Mouse (Mus musculus) limb, embryonic 15.5 days (tissue): ENCODE results near the gene Tmem17. TPM values are rescaled to one million over a fixed set of nuclear protein-coding genes. Genes with fewer than 3 reads are reported as not detected.
A peak's percentile ranks its signal among the peaks of the same experiment; 100 is the strongest.

Source experiments
- ATAC-seq: fragments of 200-750 bp; cut with Nextera tagmentation; 2 replicates; pipeline ENCODE4 v1.8.0; 2017; ENCODE audit warnings: low read depth, moderate TSS enrichment; ENCODE audit not compliant: insufficient number of reproducible peaks, low FRiP score, low TSS enrichment
- H3K27ac ChIP-seq: fragments of 300-500 bp; sonication (generic); 2 replicates; pipeline ENCODE4 v1.5.1; 2015; ENCODE audit warnings: moderate library complexity, mild to moderate bottlenecking, inconsistent platforms
- H3K27me3 ChIP-seq: fragments of 300-500 bp; sonication (generic); 2 replicates; pipeline ENCODE4 v1.6.1; 2015; ENCODE audit warnings: inconsistent platforms
- H3K36me3 ChIP-seq: fragments of 300-500 bp; sonication (generic); 2 replicates; pipeline ENCODE4 v1.6.1; 2015; ENCODE audit warnings: inconsistent platforms
- H3K4me1 ChIP-seq: fragments of 300-500 bp; sonication (generic); 2 replicates; pipeline ENCODE4 v1.6.1; 2015; ENCODE audit warnings: inconsistent platforms
- H3K4me2 ChIP-seq: fragments of 300-500 bp; sonication (generic); 2 replicates; pipeline ENCODE4 v1.6.1; 2015; ENCODE audit warnings: mild to moderate bottlenecking, inconsistent platforms
- H3K4me3 ChIP-seq: fragments of 300-500 bp; sonication (generic); 2 replicates; pipeline ENCODE4 v1.5.1; 2015; ENCODE audit warnings: mild to moderate bottlenecking, inconsistent platforms
- H3K9ac ChIP-seq: fragments of 300-500 bp; sonication (generic); 2 replicates; pipeline ENCODE4 v1.6.1; 2015; ENCODE audit warnings: inconsistent platforms
- H3K9me3 ChIP-seq: fragments of 300-500 bp; sonication (generic); 2 replicates; pipeline ENCODE4 v1.6.1; 2016; ENCODE audit warnings: inconsistent platforms
- WGBS: fragments of 180-500 bp; shearing (Covaris S2); methylation state at CpG from one replicate; pipeline ENCODE4 v1.1.7; 2015; 5-methylcytosine and 5-hydroxymethylcytosine counted together
- polyA plus RNA-seq: library from polyadenylated mRNA; unstranded; fragments of >200 nt; fragmentation: Nextera tagmentation; extraction: Ambion mirVana; gene quantifications from 2 replicates; pipeline ENCODE4 v1.2.1, GENCODE M21; 2015

Gene Tmem17
- polyA plus RNA-seq, 1 experiment from 2014 or later = 13.4 TPM

GRCm38 (mm10) chr11:22515061-22515460 lies 3.2 kb downstream of the Tmem17 start:
- 91% methylated on average over 2 of the region's 2 CpGs for WGBS
- no peak overlapping the region for H3K4me3 ChIP-seq
- no peaks in the 10 kb centered on the region for H3K9me3 ChIP-seq

GRCm38 (mm10) chr11:22518445-22518844 lies 6.6 kb downstream of the Tmem17 start:
- Histone ChIP-seq H3K36me3 (peaks cover 5% of the 10 kb centered on the region; the same call in 1 of the 2 replicates), H3K4me1 (no peaks in the 10 kb centered on the region), H3K4me2 (no peak overlapping the region), H3K4me3 (no peak overlapping the region), H3K27ac (no peak overlapping the region), H3K27me3 (no peaks in the 10 kb centered on the region), H3K9ac (no peak overlapping the region), H3K9me3 (no peaks in the 10 kb centered on the region)
- WGBS = 81% methylated on average over 6 of the region's 6 CpGs
- ATAC-seq = no peak

More at GRCm38 (mm10) chr11:22515061-22515460, 3.2 kb downstream of the Tmem17 start:
- Histone ChIP-seq H3K4me2 (no peak overlapping the region), H3K27ac (no peak overlapping the region), H3K36me3 (peaks cover 2% of the 10 kb centered on the region; the same call in 1 of the 2 replicates), H3K4me1 (no peaks in the 10 kb centered on the region), H3K9ac (no peak overlapping the region), H3K27me3 (no peaks in the 10 kb centered on the region)
- no peak for ATAC-seq

- ATAC-seq = no peak
- 91% methylated on average over 4 of the region's 4 CpGs for WGBS
Observed at GRCm38 (mm10) chr11:22520251-22520650, 8.4 kb downstream of the Tmem17 start.

GRCm38 (mm10) chr11:22524606-22525005 lies 12.7 kb downstream of the Tmem17 start:
- H3K36me3 ChIP-seq = peaks cover 5% of the 10 kb centered on the region; the same call in 1 of the 2 replicates
- H3K4me3 ChIP-seq = no peak overlapping the region
- no peak for ATAC-seq
- no peak overlapping the region for H3K9ac ChIP-seq
- no peaks in the 10 kb centered on the region for H3K27me3 ChIP-seq
- no peak overlapping the region for H3K27ac ChIP-seq
- no peak overlapping the region for H3K4me2 ChIP-seq
- WGBS = 87% methylated on average over 1 of the region's 1 CpGs
- no peaks in the 10 kb centered on the region for H3K4me1 ChIP-seq
- H3K9me3 ChIP-seq = 0 out of 2 replicates have a peak, but pooled peaks cover 4% of the 10 kb centered on the region

More at GRCm38 (mm10) chr11:22520251-22520650, 8.4 kb downstream of the Tmem17 start:
- Histone ChIP-seq H3K4me2 (no peak overlapping the region), H3K4me1 (no peaks in the 10 kb centered on the region), H3K4me3 (no peak overlapping the region), H3K36me3 (peaks cover 5% of the 10 kb centered on the region; the same call in 1 of the 2 replicates), H3K9ac (no peak overlapping the region), H3K27me3 (no peaks in the 10 kb centered on the region), H3K9me3 (no peaks in the 10 kb centered on the region), H3K27ac (no peak overlapping the region)

GRCm38 (mm10) chr11:22540600-22540999 lies 28.7 kb downstream of the Tmem17 start:
- H3K4me3 ChIP-seq = no peak overlapping the region
- 22% methylated on average over 1 of the region's 1 CpGs for WGBS
- no peaks in the 10 kb centered on the region for H3K27me3 ChIP-seq
- no peak overlapping the region for H3K27ac ChIP-seq
- no peak overlapping the region for H3K9ac ChIP-seq
- ATAC-seq = no peak
- H3K9me3 ChIP-seq = no peaks in the 10 kb centered on the region
- no peaks in the 10 kb centered on the region for H3K36me3 ChIP-seq
- no peak overlapping the region for H3K4me2 ChIP-seq
- no peaks in the 10 kb centered on the region for H3K4me1 ChIP-seq

- 52% methylated on average over 1 of the region's 1 CpGs for WGBS
- Histone ChIP-seq H3K36me3 (no peaks in the 10 kb centered on the region), H3K9me3 (no peaks in the 10 kb centered on the region), H3K9ac (no peak overlapping the region), H3K4me2 (no peak overlapping the region), H3K27me3 (no peaks in the 10 kb centered on the region), H3K4me3 (no peak overlapping the region), H3K4me1 (peaks cover 29% of the 10 kb centered on the region), H3K27ac (no peak overlapping the region; the same call in 1 of the 2 replicates)
- no peak for ATAC-seq
Observed at GRCm38 (mm10) chr11:22560061-22560460, 48.2 kb downstream of the Tmem17 start.

- H3K4me2 ChIP-seq = no peak overlapping the region
- WGBS = 37% methylated on average over 6 of the region's 6 CpGs
Observed at GRCm38 (mm10) chr11:22560503-22561328, 48.8 kb downstream of the Tmem17 start.

GRCm38 (mm10) chr11:22561329-22561592 lies 49.4 kb downstream of the Tmem17 start:
- no peak overlapping the region for H3K27ac ChIP-seq

More at GRCm38 (mm10) chr11:22560503-22561328, 48.8 kb downstream of the Tmem17 start:
- Histone ChIP-seq H3K4me3 (no peak overlapping the region), H3K9me3 (no peaks in the 10 kb centered on the region), H3K9ac (no peak overlapping the region), H3K27me3 (no peaks in the 10 kb centered on the region), H3K27ac (no peak overlapping the region; the same call in 1 of the 2 replicates), H3K36me3 (no peaks in the 10 kb centered on the region), H3K4me1 (peaks cover 29% of the 10 kb centered on the region)
- ATAC-seq = no peak

GRCm38 (mm10) chr11:22563706-22564105 lies 51.8 kb downstream of the Tmem17 start:
- Histone ChIP-seq H3K27me3 (no peaks in the 10 kb centered on the region), H3K4me3 (no peak overlapping the region), H3K36me3 (no peaks in the 10 kb centered on the region), H3K9ac (no peak overlapping the region), H3K27ac (no peak overlapping the region), H3K4me1 (peaks cover 29% of the 10 kb centered on the region), H3K9me3 (no peaks in the 10 kb centered on the region), H3K4me2 (no peak overlapping the region)
- 69% methylated on average over 3 of the region's 3 CpGs for WGBS
- ATAC-seq = no peak

More at GRCm38 (mm10) chr11:22561329-22561592, 49.4 kb downstream of the Tmem17 start:
- H3K4me3 ChIP-seq = no peak overlapping the region
- H3K9me3 ChIP-seq = no peaks in the 10 kb centered on the region
- no peaks in the 10 kb centered on the region for H3K27me3 ChIP-seq
- H3K9ac ChIP-seq = no peak overlapping the region
- peaks cover 29% of the 10 kb centered on the region for H3K4me1 ChIP-seq
- H3K36me3 ChIP-seq = no peaks in the 10 kb centered on the region
- H3K4me2 ChIP-seq = no peak overlapping the region
- 94% methylated on average over 4 of the region's 4 CpGs for WGBS
- no peak for ATAC-seq

- peak overlapping the region; percentile 51; the same call in 1 of the 2 replicates for H3K27ac ChIP-seq
- no peak overlapping the region for H3K4me3 ChIP-seq
- H3K4me1 ChIP-seq = peaks cover 29% of the 10 kb centered on the region
- no peaks in the 10 kb centered on the region for H3K36me3 ChIP-seq
- no peak overlapping the region for H3K4me2 ChIP-seq
- H3K9ac ChIP-seq = no peak overlapping the region
- H3K9me3 ChIP-seq = no peaks in the 10 kb centered on the region
- no peaks in the 10 kb centered on the region for H3K27me3 ChIP-seq
- ATAC-seq = no peak
- 74% methylated on average over 3 of the region's 3 CpGs for WGBS
Observed at GRCm38 (mm10) chr11:22564676-22565075, 52.8 kb downstream of the Tmem17 start.
